Mouse (Mus musculus): ENCODE measurements around the gene Tet1.
"Not testable (repeated sequence)": the region's sequence is repeated elsewhere in the genome, so short reads cannot be mapped to it uniquely, and the experiment has no call there.

Gene Tet1

DNA sequence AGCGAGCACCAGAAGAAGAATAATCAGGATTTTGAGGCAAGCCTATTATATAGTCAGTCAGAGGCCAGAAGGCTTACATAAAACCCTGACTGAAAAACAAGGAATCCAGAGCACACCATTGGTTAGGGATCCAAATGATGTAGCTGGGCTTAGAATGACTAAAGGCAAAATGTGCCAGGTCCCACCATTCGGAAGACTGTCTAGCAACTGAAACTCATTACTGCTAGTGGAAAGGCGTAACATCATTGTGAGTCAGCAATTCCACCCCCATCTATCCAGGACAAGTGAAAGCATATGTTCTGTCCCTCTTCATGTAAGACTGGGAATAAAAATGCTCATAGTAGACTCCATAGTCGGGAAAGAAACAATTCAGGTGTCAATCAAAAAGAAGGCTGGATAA lies 57.8 kb downstream of the Tet1 start:
- DNase-seq (ENCODE audit: low read depth, low spot score) = no peak

DNA sequence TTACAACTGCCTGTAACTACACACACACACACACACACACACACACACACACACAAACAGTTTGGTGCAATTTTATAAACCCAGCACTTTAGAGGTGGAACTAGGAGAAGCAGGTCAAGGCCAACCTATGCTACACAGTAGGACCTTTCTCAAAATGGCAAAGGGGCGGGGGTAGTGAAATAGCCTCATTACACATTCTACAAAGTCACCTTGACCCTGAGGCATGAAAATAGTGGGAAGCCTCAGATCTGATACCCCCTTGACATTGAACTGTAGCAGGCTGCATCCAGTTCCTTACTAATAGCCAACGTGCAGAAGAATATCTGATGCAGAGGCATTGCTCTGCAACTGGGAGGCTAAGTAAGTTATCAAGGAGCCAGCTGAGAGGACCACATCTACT lies 60.0 kb downstream of the Tet1 start:
- DNase-seq (ENCODE audit: low read depth, low spot score) = no peak

DNA sequence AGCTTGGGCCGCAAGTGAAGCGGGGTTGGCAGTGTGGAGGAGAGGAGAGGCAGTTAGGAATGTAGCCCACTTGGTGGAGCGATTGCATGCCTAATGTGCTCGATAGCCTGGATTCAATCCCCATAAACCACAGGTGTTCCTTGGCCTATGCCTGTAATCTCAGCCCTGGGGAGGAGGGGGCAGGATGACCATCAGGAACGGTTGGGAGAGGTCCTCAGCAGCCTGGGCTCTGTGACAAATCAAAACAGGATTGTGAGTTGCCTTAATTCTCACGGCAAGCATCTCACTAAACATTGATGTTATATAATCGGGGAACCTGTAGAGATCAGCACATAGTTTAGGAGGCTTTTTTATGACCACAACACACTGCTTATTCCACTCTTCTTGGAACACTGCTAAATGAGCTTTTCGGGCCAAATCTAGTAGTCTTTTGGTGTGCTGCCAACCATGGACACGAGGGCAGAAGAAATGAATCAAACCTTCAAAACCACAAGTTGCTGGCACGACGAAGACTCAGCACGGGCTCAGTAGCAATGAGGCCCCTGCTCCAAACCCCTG lies 61.6 kb downstream of the Tet1 start:
- DNase-seq (ENCODE audit: low read depth, low spot score) = no peak

DNA sequence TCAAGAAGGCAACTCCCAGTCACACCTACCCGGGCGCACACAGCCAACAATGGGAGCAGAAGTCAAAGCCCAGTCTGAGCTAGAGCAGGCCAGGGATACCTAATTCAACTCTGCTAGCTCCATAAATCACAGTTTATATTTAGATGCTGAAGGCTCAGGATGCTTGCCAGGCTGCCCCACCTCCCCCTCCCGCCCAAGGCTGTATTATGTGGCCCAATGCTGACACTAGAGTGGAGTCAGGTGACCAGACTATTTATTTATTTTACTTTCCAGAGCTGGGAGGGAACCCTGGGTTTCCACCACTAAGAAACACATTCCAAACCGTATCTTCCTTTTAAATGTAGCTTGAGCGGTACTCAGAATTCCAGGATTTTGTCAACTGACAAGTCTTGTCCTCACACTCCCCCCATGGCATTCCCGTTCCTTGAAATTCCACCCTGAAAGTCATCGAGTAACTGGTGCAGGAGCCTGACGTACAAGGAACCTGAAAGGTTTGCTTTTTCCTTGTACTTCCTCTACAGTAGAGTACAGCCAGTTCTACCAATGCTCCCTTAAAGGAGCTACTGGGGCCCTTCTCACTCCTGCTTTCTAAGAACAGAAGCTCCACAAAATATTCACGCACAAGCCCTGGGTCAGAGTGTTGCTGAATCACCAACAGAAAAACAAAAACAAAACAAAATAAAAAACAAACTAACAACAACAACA lies 64.9 kb downstream of the Tet1 start:
- DNase-seq (ENCODE audit: low read depth, low spot score) = peak; percentile 41

DNA sequence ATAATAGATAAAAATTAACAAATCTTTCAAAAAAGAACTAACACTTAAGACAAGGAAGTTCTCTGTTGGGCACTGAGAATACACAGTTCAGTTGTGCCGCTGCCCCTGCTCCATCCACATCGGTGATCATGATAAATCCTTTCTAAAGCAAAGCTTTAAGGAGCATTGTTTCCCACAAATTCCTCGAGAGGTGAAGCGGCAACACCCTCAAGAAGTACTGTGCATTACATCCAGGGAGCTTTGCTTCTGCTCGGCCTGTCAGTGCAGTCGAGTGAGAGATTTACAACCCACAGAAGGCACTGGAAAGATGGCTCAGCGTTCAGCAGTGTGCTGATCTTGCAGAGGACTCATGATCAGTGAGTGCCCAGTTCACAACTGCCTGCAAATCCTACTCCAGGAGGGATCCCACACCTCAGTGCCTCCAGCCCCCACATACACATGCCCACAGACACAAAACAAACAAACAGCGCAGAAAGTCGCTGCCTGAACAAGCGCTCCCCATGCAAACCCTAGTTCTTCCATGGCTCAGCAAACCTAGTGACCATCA lies 66.8 kb downstream of the Tet1 start:
- DNase-seq (ENCODE audit: low read depth, low spot score) = no peak

DNA sequence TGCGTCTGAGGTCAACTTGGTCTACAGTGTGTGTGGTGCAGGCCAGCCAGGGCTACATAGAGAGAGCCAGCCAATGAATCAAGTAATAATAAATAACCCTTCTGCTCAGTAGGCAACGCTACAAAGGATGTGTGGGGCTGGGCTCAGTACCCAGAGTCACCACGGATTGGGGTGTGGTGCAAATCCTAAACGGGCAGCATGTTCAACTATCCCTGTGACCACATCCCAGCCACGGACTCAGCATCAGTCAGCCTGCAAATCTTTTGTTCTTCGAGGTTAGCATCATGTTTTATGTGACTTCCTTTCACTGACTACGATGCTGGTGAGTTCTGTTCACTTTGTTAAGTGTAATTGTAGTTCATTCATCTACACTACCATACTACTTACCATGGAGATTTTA lies 68.1 kb downstream of the Tet1 start:
- no peak for DNase-seq (ENCODE audit: low read depth, low spot score)

DNA sequence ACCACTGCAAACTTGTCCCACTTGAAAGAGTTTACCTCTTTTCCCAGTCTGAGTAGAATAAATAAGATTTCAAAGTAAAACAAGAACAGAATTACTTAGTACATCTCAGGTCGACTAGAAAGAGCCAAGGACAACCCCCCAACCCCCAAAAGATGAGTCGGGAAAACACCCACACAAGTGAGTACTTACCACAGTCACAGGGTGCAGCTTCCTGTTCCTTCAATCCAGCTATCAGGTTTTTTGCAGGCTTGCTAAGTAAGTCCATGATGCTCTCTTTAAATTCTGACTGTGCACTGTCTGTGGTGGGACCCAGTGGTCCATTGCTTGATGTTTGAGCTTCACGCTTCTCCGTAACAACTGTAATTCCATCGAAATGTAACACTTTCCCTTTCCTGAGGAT lies 70.8 kb downstream of the Tet1 start:
- no peak for DNase-seq (ENCODE audit: low read depth, low spot score)

DNA sequence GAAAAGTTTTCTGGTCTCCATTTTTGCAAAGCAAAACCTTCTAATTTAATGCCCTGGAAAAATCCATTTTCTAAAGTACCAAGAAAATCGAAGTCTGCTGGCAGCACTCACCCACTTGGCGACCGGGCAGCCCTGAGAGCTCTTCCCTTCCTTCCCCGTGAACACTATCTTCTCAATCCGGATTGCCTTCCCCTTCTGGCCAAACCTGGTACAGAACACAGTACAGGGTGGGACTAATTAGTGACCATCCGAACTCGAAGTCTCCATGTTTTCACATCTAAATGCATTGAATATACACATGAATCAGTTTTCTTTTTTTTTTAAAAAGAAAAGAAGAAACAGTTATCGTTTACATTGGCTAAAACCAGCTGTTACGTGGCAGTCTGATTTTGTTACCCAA lies 76.0 kb downstream of the Tet1 start:
- DNase-seq (ENCODE audit: low read depth, low spot score) = no peak

DNA sequence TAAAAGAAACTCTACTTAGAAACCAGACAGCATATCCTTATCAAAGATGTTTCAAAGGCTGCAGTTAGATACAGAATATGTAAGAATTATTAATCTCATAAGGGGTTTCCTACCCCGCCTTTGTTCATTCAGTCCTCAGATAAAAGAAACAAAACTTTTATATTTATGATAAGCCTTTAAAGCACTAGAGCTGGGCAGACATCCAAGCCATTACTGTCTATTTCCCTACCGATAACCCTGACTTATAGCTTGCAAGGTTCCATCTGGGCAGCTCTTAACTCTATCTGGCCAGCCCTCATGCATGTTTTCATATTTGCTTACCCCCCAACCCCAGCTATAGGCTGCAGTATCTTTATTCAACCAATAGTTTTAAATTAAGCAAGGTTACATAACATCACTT lies 77.2 kb downstream of the Tet1 start:
- DNase-seq (ENCODE audit: low read depth, low spot score) = no peak

DNA sequence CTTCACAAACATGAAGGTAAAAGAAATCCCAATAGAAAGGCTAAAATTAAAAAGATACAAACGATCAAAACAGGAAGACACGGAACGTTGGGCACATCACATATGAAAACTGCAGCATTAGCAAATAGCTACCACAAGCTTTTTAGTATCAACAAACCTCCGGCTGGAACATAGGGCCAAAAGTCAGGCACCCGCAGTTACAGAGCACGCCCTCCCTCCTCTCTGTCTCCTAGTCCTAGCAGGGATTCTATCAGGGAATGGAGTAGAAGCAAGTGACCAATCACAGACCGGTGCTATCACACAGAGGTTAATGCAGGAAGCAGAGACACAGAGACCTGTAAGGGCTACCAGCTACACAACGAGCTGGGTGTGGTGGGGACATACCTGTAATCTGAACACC lies 84.3 kb downstream of the Tet1 start:
- DNase-seq (ENCODE audit: low read depth, low spot score) = no peak

DNA sequence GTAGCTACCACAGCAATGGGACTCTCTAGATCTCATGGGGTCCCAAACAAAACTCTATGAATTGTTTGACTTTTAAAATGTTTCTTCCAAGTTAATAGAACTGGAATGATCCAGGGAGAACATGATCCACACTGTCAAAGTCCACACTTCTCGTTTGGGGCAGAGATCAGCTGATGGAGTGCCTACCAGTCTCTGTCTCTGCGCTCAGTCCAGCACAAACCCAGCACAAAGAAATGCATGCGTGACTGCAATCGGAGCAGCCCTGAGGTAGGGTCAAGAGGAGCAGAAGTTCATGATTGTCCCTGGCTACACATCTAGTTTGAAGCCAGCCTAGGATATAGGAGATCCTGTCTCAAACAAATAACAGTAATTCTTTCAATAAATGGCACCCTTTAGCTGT lies 85.4 kb downstream of the Tet1 start:
- no peak for DNase-seq (ENCODE audit: low read depth, low spot score)

DNA sequence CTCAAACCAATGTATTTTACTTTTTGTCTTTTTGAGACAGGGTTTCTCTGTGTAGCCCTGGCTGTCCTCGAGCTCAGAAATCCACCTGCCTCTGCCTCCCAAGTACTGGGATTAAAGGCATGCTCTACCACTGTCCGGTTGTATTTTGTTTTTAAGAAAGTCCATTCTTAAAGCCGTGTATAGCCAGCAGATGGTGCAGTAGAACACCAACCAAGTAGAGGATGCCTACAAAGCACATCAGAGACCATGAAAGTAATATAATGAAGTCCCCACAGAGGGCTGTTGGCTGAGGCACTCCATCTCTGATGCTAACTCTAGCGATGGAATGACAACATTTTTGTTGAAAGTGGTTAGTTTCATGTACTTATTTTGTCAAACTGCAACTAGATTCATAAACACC lies 98.8 kb downstream of the Tet1 start:
- DNase-seq (ENCODE audit: low read depth, low spot score) = no peak

DNA sequence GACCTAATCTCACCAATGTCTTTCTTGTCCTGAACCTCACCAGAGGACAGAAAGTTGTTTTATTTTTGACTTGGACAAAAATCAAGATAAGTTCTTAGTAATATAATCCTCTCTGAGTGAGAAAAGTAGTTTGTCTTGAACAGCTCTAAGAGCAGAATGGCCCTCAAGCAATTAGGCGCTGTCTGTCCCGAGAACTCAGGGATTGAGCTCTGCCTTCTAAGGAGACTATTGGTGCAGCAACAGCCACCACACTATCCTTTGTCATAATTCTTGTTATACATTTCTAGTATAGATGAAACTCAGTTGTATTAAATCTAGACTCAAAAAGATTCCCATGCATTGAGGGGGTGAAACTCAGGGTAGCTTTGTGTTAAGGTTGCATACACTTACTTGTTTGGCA lies 100.0 kb downstream of the Tet1 start:
- no peak for DNase-seq (ENCODE audit: low read depth, low spot score)

DNA sequence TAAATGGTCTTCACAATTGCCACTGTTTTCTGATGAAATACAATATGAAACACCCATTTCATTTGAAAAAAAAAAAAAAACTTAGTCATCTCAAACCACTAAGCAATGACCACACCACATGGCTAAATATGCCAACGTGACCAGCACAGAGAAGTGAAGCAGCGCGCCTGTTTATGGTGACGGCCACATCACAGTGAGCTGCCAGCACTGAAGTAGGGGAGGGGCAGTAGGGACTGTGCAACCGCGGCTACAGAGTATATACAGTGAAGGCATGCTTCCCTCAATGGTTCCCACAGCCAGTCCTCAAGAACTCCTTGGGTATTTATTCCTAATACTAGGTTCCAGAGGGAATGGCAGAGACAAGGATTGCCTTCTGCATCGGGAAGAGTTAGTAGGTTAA lies 100.5 kb downstream of the Tet1 start:
- DNase-seq (ENCODE audit: low read depth, low spot score) = no peak

DNA sequence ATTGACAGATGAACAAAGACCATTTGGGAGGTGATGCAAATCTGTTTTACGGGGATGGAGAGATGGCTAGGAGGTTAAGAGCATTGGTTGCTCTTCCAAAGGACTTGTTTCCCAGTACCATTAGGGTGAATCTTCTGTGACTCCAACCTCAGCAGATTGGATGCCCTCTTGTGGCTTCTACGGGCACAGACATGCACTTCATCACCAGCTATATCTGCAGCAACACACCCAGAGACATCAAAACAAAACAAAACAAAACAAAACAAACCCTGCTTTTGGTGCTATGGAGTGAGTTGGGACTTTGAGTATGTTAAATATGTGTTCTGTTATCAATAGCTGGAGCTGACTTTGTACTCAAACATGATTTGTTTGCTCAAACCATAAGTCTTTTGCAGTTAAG lies 104.7 kb downstream of the Tet1 start:
- peak; percentile 5 for DNase-seq (ENCODE audit: low read depth, low spot score)

DNA sequence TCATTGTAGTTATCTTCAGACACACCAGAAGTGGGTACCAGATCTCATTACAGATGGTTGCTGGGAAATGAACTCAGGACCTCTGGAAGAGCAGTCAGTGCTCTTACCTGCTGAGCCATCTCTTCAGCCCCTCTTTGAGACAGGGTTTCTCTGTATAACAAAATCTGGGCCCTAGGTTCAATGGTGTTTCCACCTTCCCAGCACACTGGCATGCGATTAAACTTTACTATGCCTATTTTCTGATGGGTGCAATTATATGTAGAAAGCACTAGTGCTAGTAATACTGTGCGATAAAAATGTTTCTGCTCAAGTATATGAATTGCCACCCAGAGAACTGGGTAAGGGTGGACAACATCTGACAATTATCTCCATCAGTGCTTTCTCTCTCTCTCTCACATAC lies 105.5 kb downstream of the Tet1 start:
- DNase-seq (ENCODE audit: low read depth, low spot score) = no peak

DNA sequence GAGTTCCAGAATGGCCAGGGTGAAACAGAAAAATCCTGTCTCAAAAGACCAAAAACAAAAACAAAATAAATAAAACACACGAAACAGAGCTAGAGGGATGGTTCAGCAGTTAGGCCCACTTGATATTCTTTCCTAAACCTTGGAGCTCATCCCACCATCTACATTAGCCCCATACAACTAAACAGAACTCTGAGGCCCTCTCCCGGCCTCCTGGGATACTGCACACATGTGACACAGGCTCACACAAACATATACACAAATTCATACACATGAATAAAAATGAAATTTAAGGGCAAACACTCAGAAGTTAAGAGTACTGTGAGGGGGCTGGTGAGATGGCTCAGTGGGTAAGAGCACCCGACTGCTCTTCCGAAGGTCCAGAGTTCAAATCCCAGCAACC lies 114.6 kb downstream of the Tet1 start:
- DNase-seq (ENCODE audit: low read depth, low spot score) = no peak

DNA sequence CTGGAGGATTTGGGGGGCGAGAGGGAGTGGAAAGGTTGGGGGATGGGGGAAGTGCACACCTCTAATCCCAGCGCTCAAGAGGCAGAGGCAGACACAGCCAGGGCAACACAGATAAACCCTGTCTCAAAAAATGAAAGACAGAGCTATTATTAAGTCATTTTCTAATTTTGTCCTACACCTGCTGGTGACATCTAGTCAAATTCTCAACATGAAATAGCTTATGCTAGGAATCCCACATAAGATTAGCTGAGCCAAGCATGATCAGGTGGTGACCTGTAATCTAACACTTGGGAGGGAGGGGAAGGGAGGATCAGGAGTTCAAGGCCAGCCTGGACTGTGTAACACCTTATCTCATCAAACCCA lies 115.7 kb downstream of the Tet1 start:
- DNase-seq (ENCODE audit: low read depth, low spot score) = peak; percentile 4

DNA sequence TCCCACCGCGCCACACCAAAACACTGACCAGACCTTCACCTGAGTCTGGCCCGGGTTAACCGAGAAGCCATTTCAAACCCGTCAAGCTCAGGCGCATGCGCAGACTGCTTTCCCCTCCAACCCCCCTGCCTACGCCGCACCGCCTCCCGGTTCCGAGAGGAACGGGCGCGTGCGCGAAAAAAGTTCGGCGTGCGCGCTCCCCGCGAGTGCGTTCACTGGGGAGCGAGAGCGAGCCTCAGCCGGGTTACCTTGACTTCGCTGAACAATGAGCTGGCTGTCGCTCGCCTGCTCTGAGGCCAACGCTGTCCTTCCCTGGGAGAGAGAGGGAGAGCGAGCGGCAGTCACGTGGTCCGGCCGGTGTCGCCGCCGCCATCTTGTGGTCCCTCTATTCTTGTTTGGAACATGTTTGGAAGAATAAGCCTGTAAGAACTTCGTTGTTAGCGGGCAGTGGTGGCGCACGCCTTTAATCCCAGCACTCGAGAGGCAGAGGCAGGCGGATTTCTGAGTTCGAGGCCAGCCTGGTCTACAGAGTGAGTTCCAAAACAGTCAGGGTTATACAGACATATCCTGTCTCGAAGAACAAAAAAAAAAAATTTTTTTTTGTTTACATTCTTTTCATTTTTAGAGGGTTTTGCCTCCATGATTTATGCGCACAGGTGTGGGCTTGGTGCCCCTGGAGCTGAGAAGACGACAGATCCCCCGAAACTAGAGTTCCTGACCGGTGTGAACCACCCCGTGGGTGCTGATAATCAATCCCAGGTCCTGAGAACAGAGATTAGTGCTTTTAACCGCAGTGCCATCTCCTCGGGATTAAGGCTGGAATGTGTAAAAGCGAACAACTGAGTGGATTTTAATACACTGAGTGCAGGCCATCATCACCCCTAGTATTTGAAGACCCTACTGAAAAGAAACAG lies 116.4 kb downstream of the Tet1 start, which contains the start of gene Ccar1:
Gene Ccar1, minus strand, starts transcription at position 110 of the 914 bp plus-strand sequence.
- peak; percentile 99 for DNase-seq (ENCODE audit: low read depth, low spot score)

DNA sequence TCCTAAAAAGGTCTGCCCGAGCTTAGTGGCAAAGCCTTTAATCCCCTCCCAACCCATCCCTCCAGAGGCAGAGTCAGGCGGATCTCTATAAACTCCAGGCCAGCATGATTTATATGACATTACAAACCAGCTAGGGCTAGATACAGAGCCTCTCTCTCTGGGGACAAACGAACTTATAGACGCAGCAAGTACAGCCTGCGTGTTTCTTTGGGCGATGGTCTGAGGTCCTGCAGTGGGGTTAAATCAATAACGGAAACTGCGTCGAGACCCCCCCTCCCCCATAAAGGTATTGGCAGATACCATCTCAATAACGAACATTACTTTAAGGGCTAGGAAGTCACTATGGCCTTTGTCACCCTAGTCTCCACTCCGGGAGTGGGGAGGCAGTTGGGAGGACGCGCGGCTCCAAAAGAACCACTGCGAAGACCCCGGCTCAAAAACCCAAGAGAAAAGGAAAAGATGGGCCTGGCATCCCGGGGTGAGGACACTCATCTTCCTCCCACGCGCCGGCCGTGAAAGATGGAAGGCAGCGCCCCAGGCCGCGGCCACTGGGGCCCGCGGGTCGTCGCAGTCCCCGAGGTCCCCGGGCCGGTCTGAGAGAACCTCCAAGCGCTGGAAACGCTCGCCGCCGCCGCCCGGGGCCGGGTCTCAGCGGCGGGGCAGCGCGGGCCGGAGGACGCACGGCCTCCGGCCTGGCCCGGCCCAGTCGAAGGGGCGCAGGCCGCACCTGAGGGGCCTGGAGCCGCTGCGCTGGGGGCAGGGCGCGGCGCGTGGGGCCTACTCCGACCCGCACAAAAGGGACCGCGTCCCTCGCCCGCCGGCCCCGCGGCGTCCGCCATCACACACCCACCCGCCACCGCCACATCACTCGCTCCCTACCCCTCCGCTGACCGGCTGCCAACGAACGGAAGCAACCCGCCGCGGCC lies 117.3 kb downstream of the Tet1 start:
- peak; percentile 27 for DNase-seq (ENCODE audit: low read depth, low spot score)

DNA sequence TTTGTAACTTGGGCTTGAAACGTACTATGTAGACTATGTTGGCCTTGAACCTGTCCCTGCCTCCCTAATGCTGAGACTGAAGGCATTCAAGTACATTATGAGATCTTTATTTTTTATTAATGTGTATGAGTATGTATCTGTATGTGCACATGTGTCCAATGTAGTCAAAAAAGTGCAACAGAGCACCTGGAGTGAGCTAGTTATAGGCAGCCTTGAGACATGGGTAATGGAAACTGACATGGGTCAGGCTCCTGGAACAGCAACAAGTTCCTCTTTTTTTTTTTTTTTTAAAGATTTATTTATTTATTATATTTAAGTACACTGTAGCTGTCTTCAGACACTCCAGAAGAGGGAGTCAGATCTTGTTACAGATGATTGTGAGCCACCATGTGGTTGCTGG lies 127.0 kb downstream of the Tet1 start:
- not testable (repeated sequence) for DNase-seq (ENCODE audit: low read depth, low spot score)

Data from mesoderm, embryonic 11.5 days (tissue).